Mouse (Mus musculus) naive thymus-derived CD4-positive, alpha-beta T cell, adult 2 months (primary cell): ENCODE results near the gene Sema3e.

Experiments
- DNase-seq: peaks from one replicate; pipeline ENCODE4 v3.0.0-alpha.2; 2011; ENCODE audit warnings: low read depth

Sema3e gene

GRCm38 (mm10) chr5:14209962-14210361, 184.9 kb downstream of the Sema3e start:
- DNase-seq = no peak

- DNase-seq = no peak
Observed at GRCm38 (mm10) chr5:14216211-14216610, 191.1 kb downstream of the Sema3e start.

- no peak for DNase-seq
Observed at GRCm38 (mm10) chr5:14218677-14219076, 193.6 kb downstream of the Sema3e start.

- no peak for DNase-seq
Observed at GRCm38 (mm10) chr5:14224509-14224908, 199.4 kb downstream of the Sema3e start.

GRCm38 (mm10) chr5:14231027-14231426, 206.0 kb downstream of the Sema3e start:
- no peak for DNase-seq

- DNase-seq = no peak
Observed at GRCm38 (mm10) chr5:14252583-14252982, 227.5 kb downstream of the Sema3e start.

GRCm38 (mm10) chr5:14253328-14253727, 228.3 kb downstream of the Sema3e start:
- no peak for DNase-seq

GRCm38 (mm10) chr5:14260156-14260555, 235.1 kb downstream of the Sema3e start:
- no peak for DNase-seq

GRCm38 (mm10) chr5:14267400-14267799, 242.3 kb downstream of the Sema3e start:
- DNase-seq = no peak
